Mouse (Mus musculus) heart, postnatal 0 days (tissue): ENCODE data around the gene Tspoap1.

Experiments used
- CTCF ChIP-seq: IDR thresholded peaks from 2 replicates; pipeline ENCODE4 v1.5.1; 2016; ENCODE audit warnings: antibody characterized with exemption, control low read depth, low read depth
- EP300 ChIP-seq: IDR thresholded peaks from 2 replicates; pipeline ENCODE4 v1.6.1; 2016; ENCODE audit warnings: antibody characterized with exemption, low read depth

DNA sequence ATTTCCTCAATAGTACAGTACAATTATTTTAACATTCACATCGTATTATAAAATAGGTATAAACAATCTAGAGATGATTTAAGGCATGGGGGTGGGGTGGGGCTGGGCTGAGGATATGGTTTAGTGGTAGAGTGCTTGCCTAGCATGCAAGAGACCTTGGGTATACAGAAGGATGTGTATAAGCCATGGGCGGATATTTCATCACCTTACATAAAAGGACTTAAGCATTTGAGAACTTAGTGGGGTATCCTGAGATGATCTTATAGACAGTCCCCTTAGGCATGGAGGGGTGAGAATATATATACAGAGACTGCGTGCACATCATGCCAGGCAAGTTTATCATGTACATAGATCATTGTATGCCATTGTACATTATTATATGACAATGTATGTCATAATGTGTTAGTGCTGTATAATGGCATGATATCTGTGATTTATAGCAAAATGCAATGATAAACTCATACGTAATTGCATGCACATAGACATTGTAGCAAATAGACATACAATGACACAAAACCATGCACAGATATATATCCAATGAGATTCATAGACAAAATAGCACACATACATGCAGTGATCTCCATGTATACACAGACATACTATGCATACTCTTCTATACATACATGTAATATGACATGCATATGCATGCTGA, 1.3 kb upstream of the Tspoap1 start:
- TF ChIP-seq CTCF, result no peak
- no peak for TF ChIP-seq EP300
